Mouse (Mus musculus) MEL (cell line): ENCODE data around the gene Slc22a15.
"Not testable (repeated sequence)": the region's sequence is repeated elsewhere in the genome, so short reads cannot be mapped to it uniquely, and the experiment has no call there.

Experiments used
- CHD2 ChIP-seq: IDR thresholded peaks from 2 replicates; pipeline ENCODE4 v1.6.1; 2011; ENCODE audit warnings: low read length, improper control_type of control experiment
- CTCF ChIP-seq, 3 experiments: IDR thresholded peaks in 2 of 3; conservative IDR thresholded peaks in 1 of 3; 2 replicates each; pipeline ENCODE4 v1.5.1; 2011 to 2012; ENCODE audit warnings: low read length in 3 of 3, low read depth in 2 of 3, mild to moderate bottlenecking in 2 of 3, improper control_type of control experiment in 1 of 3, inconsistent platforms in 1 of 3, mixed read lengths in 1 of 3, moderate library complexity in 1 of 3; ENCODE audit not compliant: control insufficient read depth in 1 of 3, insufficient read depth in 1 of 3, poor library complexity in 1 of 3, severe bottlenecking in 1 of 3
- EP300 ChIP-seq, 2 experiments: IDR thresholded peaks; 2 replicates each; pipeline ENCODE4 v1.6.1; 2011; ENCODE audit warnings: improper control_type of control experiment in 2 of 2, low read length in 2 of 2, low read depth in 1 of 2, mild to moderate bottlenecking in 1 of 2
- MAZ ChIP-seq: IDR thresholded peaks from 2 replicates; pipeline ENCODE4 v1.6.1; 2012; ENCODE audit warnings: low read depth, mild to moderate bottlenecking, inconsistent platforms, low read length, improper control_type of control experiment
- MYC ChIP-seq: IDR thresholded peaks from 2 replicates; pipeline ENCODE4 v1.6.1; 2011; ENCODE audit warnings: low read depth, mild to moderate bottlenecking, low read length, improper control_type of control experiment, moderate library complexity
- NELFE ChIP-seq: IDR thresholded peaks from 2 replicates; pipeline ENCODE4 v1.6.1; 2011; ENCODE audit warnings: low read depth, low read length, improper control_type of control experiment
- TAL1 ChIP-seq: IDR thresholded peaks from 2 replicates; pipeline ENCODE4 v1.6.1; 2012; ENCODE audit warnings: mild to moderate bottlenecking, inconsistent platforms, low read length, moderate library complexity, mixed read lengths

GRCm38 (mm10) chr3:101820708-101821107 is 103.5 kb downstream of the Slc22a15 start:
- TF ChIP-seq TAL1; MAZ; CHD2; EP300 (IDR thresholded peaks at IDR 0.05; ENCODE audit: low read depth in 1 of 2, low read length in 2 of 2); CTCF (IDR thresholded peaks at IDR 0.05 in 2 of 3, conservative IDR thresholded peaks at IDR 0.05 in 1 of 3; ENCODE audit: control insufficient read depth in 1 of 3, insufficient read depth in 1 of 3, low read depth in 2 of 3, low read length in 3 of 3, poor library complexity in 1 of 3, severe bottlenecking in 1 of 3); MYC; NELFE: not testable (repeated sequence)
